Mouse (Mus musculus): ENCODE measurements at regions not wholly inside any gene's neighbourhood (a gene's known extent, or its start where the extent isn't known, plus 50 kb on each side); places are given as distances from the start of the nearest gene placed in this dataset.

GRCm38 (mm10) chr12:33779898-33780297 lies 148.3 kb upstream of the Ferd3l start:
- Histone ChIP-seq H3K27me3 (ENCODE audit: control insufficient read depth, insufficient read depth, low read length) (no peaks in the 10 kb centered on the region), H3K36me3 (ENCODE audit: control insufficient read depth, insufficient read depth, low read length) (no peaks in the 10 kb centered on the region), H3K4me3 (no peak overlapping the region), H3K79me2 (replicated peaks; ENCODE audit: control insufficient read depth, insufficient read depth, low read length) (no peaks in the 10 kb centered on the region), H3K9ac (ENCODE audit: low read depth, low read length) (no peak overlapping the region), H3K4me1 (ENCODE audit: control insufficient read depth, insufficient read depth, low read length) (no peaks in the 10 kb centered on the region), H3K27ac (no peak overlapping the region)
- no peak for DNase-seq
- WGBS: 67% methylated on average over 2 of the region's 2 CpGs
- intact Hi-C loops (cut with DNase I): no loop called here
- TF ChIP-seq CTCF (IDR thresholded peaks at IDR 0.05): no peak
- no peak for TF ChIP-seq POLR2A (IDR thresholded peaks at IDR 0.05; ENCODE audit: insufficient read depth, low read depth, low read length)
- TF ChIP-seq EP300 (IDR thresholded peaks at IDR 0.05; ENCODE audit: insufficient read depth, low read depth, low read length): no peak

GRCm38 (mm10) chr12:33804206-33804791 lies 123.9 kb upstream of the Ferd3l start:
- no peaks in the 10 kb centered on the region for H3K27me3 ChIP-seq (ENCODE audit: control insufficient read depth, insufficient read depth, low read length)
- 78% methylated on average over 10 of the region's 10 CpGs for WGBS
- H3K79me2 ChIP-seq (replicated peaks; ENCODE audit: control insufficient read depth, insufficient read depth, low read length): no peaks in the 10 kb centered on the region
- DNase-seq: no peak
- H3K4me3 ChIP-seq: no peak overlapping the region
- H3K9ac ChIP-seq (ENCODE audit: low read depth, low read length): no peak overlapping the region
- H3K36me3 ChIP-seq (ENCODE audit: control insufficient read depth, insufficient read depth, low read length): no peaks in the 10 kb centered on the region
- TF ChIP-seq EP300 (IDR thresholded peaks at IDR 0.05; ENCODE audit: insufficient read depth, low read depth, low read length): no peak
- TF ChIP-seq POLR2A (IDR thresholded peaks at IDR 0.05; ENCODE audit: insufficient read depth, low read depth, low read length): no peak
- TF ChIP-seq CTCF (IDR thresholded peaks at IDR 0.05): no peak
- intact Hi-C loops (cut with DNase I): no loop called here
- H3K27ac ChIP-seq: no peak overlapping the region
- no peaks in the 10 kb centered on the region for H3K4me1 ChIP-seq (ENCODE audit: control insufficient read depth, insufficient read depth, low read length)

DNA sequence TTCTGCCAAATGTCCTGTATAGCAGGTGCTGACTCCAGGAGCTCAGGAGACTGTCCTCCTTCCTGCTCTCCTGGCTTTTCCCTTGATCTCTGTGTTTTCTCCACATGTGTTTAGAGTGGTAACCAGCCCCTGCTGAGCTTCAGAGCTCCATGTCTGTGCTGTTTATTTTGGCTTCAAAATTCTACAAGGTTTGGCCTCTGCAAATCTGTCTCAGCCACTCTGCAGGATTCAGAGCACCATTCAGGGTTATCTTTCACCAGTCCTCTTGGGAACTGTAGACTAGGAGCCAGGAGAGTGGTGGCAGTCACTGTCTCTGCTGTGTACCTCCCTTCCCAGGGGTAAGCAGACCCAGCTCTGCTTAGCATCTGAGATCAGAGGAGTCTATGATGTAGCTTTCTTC lies 102.7 kb upstream of the Ferd3l start:
- H3K27ac ChIP-seq: no peak overlapping the region
- no peaks in the 10 kb centered on the region for H3K4me1 ChIP-seq (ENCODE audit: control insufficient read depth, insufficient read depth, low read length)
- intact Hi-C loops (cut with DNase I): no loop called here
- no peaks in the 10 kb centered on the region for H3K79me2 ChIP-seq (replicated peaks; ENCODE audit: control insufficient read depth, insufficient read depth, low read length)
- no peak overlapping the region for H3K9ac ChIP-seq (ENCODE audit: low read depth, low read length)
- H3K36me3 ChIP-seq (ENCODE audit: control insufficient read depth, insufficient read depth, low read length): no peaks in the 10 kb centered on the region
- H3K4me3 ChIP-seq: no peak overlapping the region
- TF ChIP-seq EP300 (IDR thresholded peaks at IDR 0.05; ENCODE audit: insufficient read depth, low read depth, low read length) (no peak), CTCF (IDR thresholded peaks at IDR 0.05) (no peak), POLR2A (IDR thresholded peaks at IDR 0.05; ENCODE audit: insufficient read depth, low read depth, low read length) (no peak)
- no peak for DNase-seq
- no peaks in the 10 kb centered on the region for H3K27me3 ChIP-seq (ENCODE audit: control insufficient read depth, insufficient read depth, low read length)

- Histone ChIP-seq H3K79me2 (replicated peaks; ENCODE audit: control insufficient read depth, insufficient read depth, low read length) (no peaks in the 10 kb centered on the region), H3K27me3 (ENCODE audit: control insufficient read depth, insufficient read depth, low read length) (no peaks in the 10 kb centered on the region), H3K4me3 (no peak overlapping the region), H3K36me3 (ENCODE audit: control insufficient read depth, insufficient read depth, low read length) (no peaks in the 10 kb centered on the region), H3K27ac (no peak overlapping the region), H3K4me1 (ENCODE audit: control insufficient read depth, insufficient read depth, low read length) (no peaks in the 10 kb centered on the region), H3K9ac (ENCODE audit: low read depth, low read length) (no peak overlapping the region)
- no peak for DNase-seq
- intact Hi-C loops (cut with DNase I): no loop called here
- no peak for TF ChIP-seq CTCF (IDR thresholded peaks at IDR 0.05)
- no peak for TF ChIP-seq POLR2A (IDR thresholded peaks at IDR 0.05; ENCODE audit: insufficient read depth, low read depth, low read length)
- TF ChIP-seq EP300 (IDR thresholded peaks at IDR 0.05; ENCODE audit: insufficient read depth, low read depth, low read length): no peak
These were observed 79.1 kb upstream of the Ferd3l start for GRCm38 (mm10) chr12:33849088-33849487.

DNA sequence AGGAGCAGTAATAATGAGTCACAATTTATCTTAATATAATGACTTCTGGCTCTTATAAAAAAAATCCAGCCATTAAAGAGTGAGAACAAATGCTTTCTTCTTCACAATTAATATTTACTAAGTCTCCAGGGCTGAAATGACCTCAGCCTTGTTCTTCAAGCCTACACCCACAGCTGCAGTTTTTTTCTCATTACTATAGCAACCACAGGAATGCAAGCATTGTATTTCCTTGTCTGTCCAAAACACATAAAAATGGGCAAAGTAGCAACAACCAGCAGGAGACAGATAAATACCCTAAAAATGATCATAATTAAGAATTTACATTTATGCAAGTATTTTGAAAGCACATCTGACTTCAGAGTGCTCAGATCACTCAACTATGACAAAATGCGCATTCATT lies 76.5 kb upstream of the Ferd3l start:
- Histone ChIP-seq H3K27ac (no peak overlapping the region), H3K4me3 (no peak overlapping the region), H3K36me3 (ENCODE audit: control insufficient read depth, insufficient read depth, low read length) (no peaks in the 10 kb centered on the region), H3K79me2 (replicated peaks; ENCODE audit: control insufficient read depth, insufficient read depth, low read length) (no peaks in the 10 kb centered on the region), H3K27me3 (ENCODE audit: control insufficient read depth, insufficient read depth, low read length) (no peaks in the 10 kb centered on the region), H3K9ac (ENCODE audit: low read depth, low read length) (no peak overlapping the region), H3K4me1 (ENCODE audit: control insufficient read depth, insufficient read depth, low read length) (no peaks in the 10 kb centered on the region)
- no peak for DNase-seq
- TF ChIP-seq POLR2A (IDR thresholded peaks at IDR 0.05; ENCODE audit: insufficient read depth, low read depth, low read length) (no peak), CTCF (IDR thresholded peaks at IDR 0.05) (no peak), EP300 (IDR thresholded peaks at IDR 0.05; ENCODE audit: insufficient read depth, low read depth, low read length) (no peak)
- intact Hi-C loops (cut with DNase I): no loop called here
- WGBS: 78% methylated on average over 1 of the region's 1 CpGs

All from heart, adult 2 months (tissue).